Mouse (Mus musculus) ES-Bruce4 (cell line): ENCODE results near the gene Glis3. TPM values are rescaled to one million over a fixed set of nuclear protein-coding genes. Genes with fewer than 3 reads are reported as not detected.

Experiments used
- H3K27ac ChIP-seq: 2 replicates; pipeline ENCODE4 v1.5.1; 2012; ENCODE audit warnings: low read length, inconsistent platforms; ENCODE audit not compliant: insufficient read depth
- H3K27me3 ChIP-seq: 2 replicates; pipeline ENCODE4 v1.6.1; 2012; ENCODE audit warnings: mild to moderate bottlenecking, low read length, inconsistent platforms; ENCODE audit not compliant: control insufficient read depth, poor library complexity, insufficient read depth, severe bottlenecking
- H3K36me3 ChIP-seq: 2 replicates; pipeline ENCODE4 v1.6.1; 2012; ENCODE audit warnings: inconsistent platforms, mild to moderate bottlenecking, low read length, moderate library complexity; ENCODE audit not compliant: control insufficient read depth, poor library complexity, insufficient read depth, severe bottlenecking
- H3K4me1 ChIP-seq: one replicate; pipeline ENCODE4 v1.8.1; 2011; ENCODE audit warnings: low read length; ENCODE audit not compliant: control insufficient read depth, insufficient read depth
- H3K4me3 ChIP-seq: 2 replicates; pipeline ENCODE4 v1.5.1; 2011; ENCODE audit warnings: low read depth, mild to moderate bottlenecking, low read length
- H3K9ac ChIP-seq: 2 replicates; pipeline ENCODE4 v1.6.1; 2012; ENCODE audit warnings: low read depth, mild to moderate bottlenecking, inconsistent platforms; ENCODE audit not compliant: poor library complexity, severe bottlenecking
- H3K9me3 ChIP-seq: replicated peaks from 2 replicates; pipeline ENCODE4 v1.6.1; 2012; ENCODE audit warnings: mild to moderate bottlenecking, low read length, inconsistent platforms; ENCODE audit not compliant: control insufficient read depth, poor library complexity, insufficient read depth, severe bottlenecking
- CTCF ChIP-seq: IDR thresholded peaks from one replicate; pipeline ENCODE4 v1.8.1; 2011; ENCODE audit warnings: low read depth, low read length
- EP300 ChIP-seq: IDR thresholded peaks from 2 replicates; pipeline ENCODE4 v1.6.1; 2011; ENCODE audit warnings: low read depth, low read length; ENCODE audit not compliant: insufficient read depth
- POLR2A ChIP-seq: IDR thresholded peaks from one replicate; pipeline ENCODE4 v1.8.1; 2011; ENCODE audit warnings: low read length; ENCODE audit not compliant: insufficient read depth
- polyA plus RNA-seq: library from polyadenylated mRNA; stranded (reverse); fragments of >200 nt; gene quantifications from 2 replicates; pipeline ENCODE4 v1.2.4, GENCODE M21; 2011; ENCODE audit warnings: low read depth; ENCODE audit not compliant: missing spikeins, insufficient read depth, insufficient read length

Gene Glis3
- polyA plus RNA-seq, 1 experiment, result 5.5 TPM

DNA sequence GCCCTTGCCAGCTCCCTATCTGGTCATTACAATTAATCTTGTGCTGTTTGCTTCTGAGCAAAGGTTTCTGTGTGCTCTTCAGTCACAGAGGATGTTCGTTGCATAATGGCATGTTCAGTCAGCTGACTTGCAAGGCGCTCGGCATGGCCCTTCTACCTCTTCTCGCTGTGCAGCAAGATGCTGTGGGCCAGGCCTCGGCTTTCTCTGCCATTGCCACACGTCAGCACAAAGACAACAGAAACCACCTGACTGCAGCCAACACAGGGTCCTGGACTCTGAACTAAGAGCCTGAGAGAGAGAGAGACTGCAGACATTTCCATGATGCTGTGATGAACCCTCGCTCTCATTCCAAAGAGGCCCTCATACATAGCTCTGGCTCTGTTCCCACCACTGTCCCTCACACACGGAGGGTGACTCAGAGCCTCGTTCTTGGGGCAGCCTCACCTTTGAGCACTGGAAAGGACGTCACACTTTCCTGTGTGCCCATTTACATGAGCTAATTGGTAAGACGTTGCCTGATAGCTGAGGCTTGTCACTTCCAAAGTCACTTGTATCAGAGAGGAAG is 380.6 kb downstream of the Glis3 start:
- Histone ChIP-seq H3K36me3 (no peaks in the 10 kb centered on the region), H3K27me3 (no peaks in the 10 kb centered on the region), H3K9me3 (no peaks in the 10 kb centered on the region), H3K4me3 (no peak overlapping the region), H3K27ac (no peak overlapping the region), H3K4me1 (no peaks in the 10 kb centered on the region), H3K9ac (no peak overlapping the region)
- no peak for TF ChIP-seq EP300
- TF ChIP-seq POLR2A, result no peak
- no peak for TF ChIP-seq CTCF

DNA sequence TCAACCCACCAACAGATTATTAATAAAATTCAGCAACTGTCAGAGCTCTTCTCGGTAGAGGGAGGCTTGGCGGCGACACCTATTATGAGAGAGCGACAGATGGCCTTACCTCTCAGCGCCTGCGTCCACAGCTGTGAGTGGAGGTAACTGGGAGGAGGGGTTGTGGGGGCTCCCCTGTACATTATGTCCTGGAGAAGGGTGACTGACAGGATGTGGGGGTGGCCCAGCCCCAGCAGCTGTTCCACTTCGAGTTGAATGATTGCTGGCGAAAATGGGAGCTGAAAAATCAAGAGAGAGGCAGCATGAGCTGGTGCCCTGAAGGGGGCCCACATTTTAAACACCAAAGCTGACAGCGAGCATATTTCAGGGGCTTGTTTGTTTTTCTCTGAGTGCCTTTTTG is 381.2 kb downstream of the Glis3 start:
- TF ChIP-seq POLR2A (no peak), CTCF (no peak), EP300 (no peak)
- no peak overlapping the region for H3K9ac ChIP-seq
- no peak overlapping the region for H3K4me3 ChIP-seq
- no peaks in the 10 kb centered on the region for H3K9me3 ChIP-seq
- H3K27ac ChIP-seq, result no peak overlapping the region
- no peaks in the 10 kb centered on the region for H3K36me3 ChIP-seq
- no peaks in the 10 kb centered on the region for H3K27me3 ChIP-seq
- H3K4me1 ChIP-seq, result no peaks in the 10 kb centered on the region

DNA sequence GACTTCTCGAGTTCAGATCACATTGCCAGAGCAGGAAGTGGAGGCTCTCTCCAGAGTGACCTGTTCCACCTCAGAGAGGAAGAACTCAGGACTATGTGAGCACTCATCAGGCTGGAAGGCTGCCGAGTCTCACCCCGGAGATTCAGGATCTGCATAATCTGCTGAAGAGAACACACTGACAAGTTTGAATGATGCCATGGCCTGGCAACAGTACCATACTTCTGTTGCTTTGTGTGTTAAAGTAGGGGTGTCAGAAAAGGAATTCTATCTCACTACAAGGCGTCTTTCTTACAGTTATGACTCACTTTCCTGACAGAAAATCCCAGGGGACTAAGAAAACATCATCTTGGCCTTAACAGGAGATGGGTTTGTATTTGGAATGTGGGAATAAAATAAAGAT is 388.3 kb downstream of the Glis3 start:
- Histone ChIP-seq H3K9ac (no peak overlapping the region), H3K4me3 (no peak overlapping the region)
- no peak for TF ChIP-seq CTCF
- TF ChIP-seq POLR2A, result no peak
- no peak for TF ChIP-seq EP300

DNA sequence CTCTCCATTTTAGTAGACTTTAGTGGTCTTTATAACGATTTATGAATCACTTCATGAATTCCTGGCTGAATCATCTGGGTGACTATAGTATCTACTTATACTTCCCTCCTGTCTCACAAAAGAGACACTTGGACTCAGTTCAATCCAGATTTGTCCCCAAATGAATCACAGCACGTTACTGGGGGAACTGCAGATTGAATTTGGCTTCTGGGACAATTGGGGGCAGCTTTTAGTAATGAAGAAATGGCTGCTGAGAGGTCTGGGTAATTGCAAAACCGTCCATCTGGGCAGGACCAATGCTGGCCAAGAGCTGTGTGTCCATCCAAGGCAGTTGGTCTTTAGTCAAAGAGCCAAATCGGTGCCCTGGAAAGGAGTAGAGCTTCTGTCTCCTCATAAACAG is 390.4 kb downstream of the Glis3 start:
- Histone ChIP-seq H3K9me3 (no peaks in the 10 kb centered on the region), H3K27me3 (no peaks in the 10 kb centered on the region), H3K27ac (no peak overlapping the region), H3K4me1 (no peaks in the 10 kb centered on the region), H3K9ac (no peak overlapping the region), H3K36me3 (no peaks in the 10 kb centered on the region), H3K4me3 (no peak overlapping the region)
- no peak for TF ChIP-seq CTCF

More for the DNA sequence above, 388.3 kb downstream of the Glis3 start:
- Histone ChIP-seq H3K27ac (no peak overlapping the region), H3K9me3 (no peaks in the 10 kb centered on the region), H3K4me1 (no peaks in the 10 kb centered on the region), H3K27me3 (no peaks in the 10 kb centered on the region), H3K36me3 (no peaks in the 10 kb centered on the region)

DNA sequence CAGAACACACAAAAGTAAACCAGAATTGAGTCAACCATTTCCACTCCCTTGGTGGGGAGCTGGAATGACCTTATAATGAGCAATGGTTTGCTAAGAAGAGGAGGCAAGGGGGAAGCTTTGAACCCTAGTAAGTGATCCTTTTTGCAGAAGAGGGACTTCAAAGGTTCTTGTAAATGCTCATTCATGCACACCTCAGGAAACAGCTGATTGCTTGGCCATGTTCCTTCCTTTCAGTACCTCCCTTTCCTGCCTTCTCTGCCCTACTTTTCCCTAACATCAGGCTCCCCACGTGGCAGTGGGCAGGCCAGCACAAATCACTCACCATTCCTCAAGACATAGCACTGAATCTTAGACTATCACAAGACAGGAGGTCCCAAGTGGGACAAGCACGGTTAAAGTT is 392.4 kb downstream of the Glis3 start:
- Histone ChIP-seq H3K36me3 (no peaks in the 10 kb centered on the region), H3K27ac (no peak overlapping the region), H3K27me3 (no peaks in the 10 kb centered on the region), H3K4me3 (no peak overlapping the region), H3K9me3 (no peaks in the 10 kb centered on the region), H3K4me1 (no peaks in the 10 kb centered on the region), H3K9ac (no peak overlapping the region)
- TF ChIP-seq EP300, result no peak
- TF ChIP-seq POLR2A, result no peak
- no peak for TF ChIP-seq CTCF

DNA sequence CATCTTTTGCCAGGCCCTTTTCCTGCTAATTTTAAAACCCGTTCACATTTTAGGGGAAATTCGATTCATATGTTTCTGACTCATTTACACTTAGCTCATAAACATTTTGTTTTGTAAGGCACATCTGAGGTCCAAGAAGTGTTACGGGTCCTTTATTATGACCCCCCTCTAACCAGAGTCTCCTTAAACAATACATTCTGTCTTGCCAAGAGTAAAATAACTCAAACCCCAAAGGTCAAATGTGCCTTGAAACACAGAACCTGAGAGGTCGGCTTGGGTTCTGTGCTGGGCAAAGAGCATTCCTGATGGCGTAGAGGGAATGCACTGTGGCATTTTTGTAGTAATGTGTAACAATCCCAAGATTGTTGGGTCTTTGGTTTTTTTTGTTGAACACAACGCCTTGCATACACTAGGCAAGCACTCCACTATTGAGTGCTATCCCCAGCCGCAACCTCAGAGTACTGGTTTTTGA is 395.7 kb downstream of the Glis3 start:
- Histone ChIP-seq H3K4me1 (no peaks in the 10 kb centered on the region), H3K27me3 (no peaks in the 10 kb centered on the region), H3K9ac (no peak overlapping the region), H3K4me3 (no peak overlapping the region), H3K9me3 (no peaks in the 10 kb centered on the region), H3K27ac (no peak overlapping the region), H3K36me3 (no peaks in the 10 kb centered on the region)
- TF ChIP-seq POLR2A (no peak), CTCF (no peak)
